Mouse (Mus musculus): Measurements from ENCODE around the gene Fam83c.

Fam83c gene

DNA sequence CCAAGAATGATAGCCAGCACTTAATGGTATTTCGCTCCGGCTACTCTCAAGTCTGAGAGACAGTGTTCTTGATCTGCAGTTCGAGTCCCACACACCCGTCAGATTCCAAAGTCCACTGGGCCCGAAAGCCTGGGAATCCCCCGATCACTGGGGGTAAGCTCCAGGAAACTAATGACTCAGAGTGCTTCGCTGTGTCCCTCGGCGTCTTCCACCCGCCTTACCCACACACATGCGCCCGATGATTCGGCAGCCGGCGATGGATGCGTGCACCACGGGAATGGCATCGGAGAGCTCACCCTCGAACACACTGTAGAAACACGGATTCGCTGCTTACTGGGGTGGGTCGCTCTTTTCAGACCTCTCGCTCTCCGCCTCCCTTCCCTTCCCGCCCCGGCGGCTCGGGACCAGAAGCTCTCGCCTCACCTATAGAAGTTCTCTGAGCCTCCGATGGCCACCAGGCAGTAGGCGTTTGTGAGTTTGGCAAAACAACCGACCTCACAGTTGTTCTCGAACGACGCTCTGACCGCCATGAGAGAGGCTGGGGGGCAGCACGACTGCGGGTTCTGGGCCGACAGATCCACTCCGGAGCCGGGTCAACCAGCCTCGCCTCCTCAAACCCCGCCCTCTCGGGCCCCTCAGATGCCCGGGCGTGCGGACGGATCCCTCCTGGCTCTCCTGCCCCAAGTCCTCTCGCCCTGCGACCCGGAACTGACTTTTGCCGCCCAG, 8.6 kb downstream of the Fam83c start:
- DNase-seq: no peak

DNA sequence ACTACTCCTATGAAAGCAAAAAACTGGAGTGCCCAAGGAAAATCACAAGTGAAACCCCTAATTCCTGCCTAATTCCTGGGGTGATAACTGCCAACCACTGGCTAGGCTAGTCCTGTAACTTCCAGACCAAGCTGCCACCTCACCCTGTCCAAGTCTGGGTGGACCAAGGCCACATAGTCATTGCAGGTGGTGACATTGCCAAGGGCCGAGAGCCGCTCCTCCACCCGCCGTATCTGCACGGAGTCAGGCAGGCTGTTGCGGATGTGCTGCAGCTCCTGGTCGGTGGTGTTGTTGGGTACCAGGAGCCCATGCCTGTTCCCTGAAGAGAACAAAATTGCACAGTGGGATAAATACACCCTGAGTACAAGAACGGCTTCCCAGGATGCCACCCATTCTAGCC, 10.9 kb downstream of the Fam83c start:
- no peak for DNase-seq

DNA sequence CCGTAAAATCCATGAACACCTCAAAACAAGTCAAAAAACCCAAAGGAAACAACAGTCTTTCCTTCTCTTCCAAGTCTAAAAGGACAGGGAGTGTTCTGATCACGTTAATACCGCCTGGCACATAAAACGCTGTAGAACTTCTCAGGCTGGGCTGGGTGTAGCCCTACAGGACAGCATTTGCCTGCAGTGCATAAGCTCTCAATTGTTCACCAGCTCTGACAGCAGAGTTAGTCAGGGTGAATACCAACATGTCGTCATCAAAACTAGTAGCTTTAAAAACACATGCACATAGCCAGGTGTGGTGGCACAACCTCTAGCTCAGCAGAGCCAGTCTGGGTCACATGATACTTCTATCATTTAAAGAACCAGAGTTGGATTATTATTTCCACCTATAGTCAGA, 13.9 kb downstream of the Fam83c start:
- no peak for DNase-seq

DNA sequence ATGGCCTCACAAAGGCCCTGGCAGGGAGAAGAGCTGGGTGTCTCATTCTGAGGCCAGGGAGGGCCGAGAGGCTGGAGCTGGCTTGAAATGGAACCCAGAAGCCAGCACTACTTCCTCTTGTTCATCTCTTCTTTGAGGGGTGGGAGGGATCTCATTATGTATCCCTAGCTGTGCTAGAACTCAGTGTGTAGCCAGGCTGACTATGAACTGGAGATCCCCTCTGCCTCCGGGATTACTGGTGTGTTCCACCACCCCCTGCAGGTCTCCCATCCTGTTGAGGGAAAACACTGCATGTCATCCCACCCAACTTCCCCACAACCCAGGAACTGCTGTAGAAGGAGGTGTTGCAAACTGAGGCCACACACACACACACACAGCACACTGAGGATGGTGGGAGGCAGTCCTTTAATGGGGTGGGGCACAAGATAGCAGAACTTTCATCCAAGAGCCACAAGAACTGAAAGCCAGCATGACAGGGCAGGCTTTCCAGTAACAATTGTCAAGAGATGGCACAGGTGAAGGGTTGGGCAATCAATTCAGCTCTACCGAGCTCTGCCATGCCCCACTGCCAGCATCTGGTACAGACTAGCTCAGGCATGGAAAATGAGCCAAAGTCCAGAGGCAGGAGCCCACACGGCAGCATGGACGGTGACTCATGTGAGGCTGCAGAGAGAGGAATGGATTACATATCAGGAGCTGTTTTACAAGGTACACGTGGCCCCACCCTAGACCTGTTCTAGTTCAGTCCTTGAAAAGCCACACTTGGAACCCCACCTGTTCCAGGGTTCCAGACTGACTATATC, 15.0 kb downstream of the Fam83c start:
- DNase-seq: no peak

DNA sequence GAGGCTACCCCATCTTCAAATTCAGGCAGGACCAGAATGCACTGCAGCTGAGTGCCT, 15.4 kb downstream of the Fam83c start, which contains the start of gene BC029722:
Gene BC029722 (minus strand): TSS at position 35 of the 57 bp plus-strand sequence.
- no peak for DNase-seq

DNA sequence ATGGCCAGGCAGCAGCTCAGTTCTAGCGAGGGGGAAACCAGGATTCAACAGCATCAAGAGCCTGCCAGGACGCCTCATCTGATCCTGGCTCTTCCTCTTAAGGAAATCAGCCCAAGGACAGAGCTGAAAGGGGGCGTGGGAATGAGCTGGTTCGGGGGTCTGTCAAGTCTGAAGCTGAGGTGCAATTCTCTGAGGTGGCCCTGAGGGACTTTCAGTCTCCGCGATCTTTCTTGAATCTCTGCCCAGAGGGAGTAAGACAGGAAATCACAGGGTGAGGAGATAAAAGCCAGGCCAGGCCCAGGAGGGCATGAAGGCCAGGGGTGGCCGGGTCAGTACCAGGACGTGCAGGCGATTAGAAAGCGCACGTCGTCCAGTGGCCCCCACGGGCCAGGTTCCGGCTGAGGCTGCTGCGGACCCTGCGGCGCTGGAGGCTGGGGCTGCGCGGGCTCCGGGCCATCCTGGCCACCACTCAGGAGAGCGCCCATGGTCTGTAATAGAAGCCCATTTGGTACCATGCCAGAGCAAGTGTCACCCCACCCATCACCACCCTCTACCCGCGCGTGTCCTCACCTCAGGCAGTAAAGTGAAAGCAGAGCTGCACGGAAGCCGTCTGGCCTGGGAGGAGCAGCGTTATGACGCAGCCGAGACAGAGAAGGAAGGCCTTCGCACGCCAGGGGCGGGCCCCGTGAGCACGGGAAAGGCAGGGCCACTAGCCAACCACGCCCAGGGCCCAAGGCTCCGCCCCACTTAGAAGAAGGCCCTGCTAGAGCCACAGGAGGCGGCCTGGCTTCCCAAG, 15.9 kb downstream of the Fam83c start:
- peak; percentile 93 to 95 for DNase-seq

DNA sequence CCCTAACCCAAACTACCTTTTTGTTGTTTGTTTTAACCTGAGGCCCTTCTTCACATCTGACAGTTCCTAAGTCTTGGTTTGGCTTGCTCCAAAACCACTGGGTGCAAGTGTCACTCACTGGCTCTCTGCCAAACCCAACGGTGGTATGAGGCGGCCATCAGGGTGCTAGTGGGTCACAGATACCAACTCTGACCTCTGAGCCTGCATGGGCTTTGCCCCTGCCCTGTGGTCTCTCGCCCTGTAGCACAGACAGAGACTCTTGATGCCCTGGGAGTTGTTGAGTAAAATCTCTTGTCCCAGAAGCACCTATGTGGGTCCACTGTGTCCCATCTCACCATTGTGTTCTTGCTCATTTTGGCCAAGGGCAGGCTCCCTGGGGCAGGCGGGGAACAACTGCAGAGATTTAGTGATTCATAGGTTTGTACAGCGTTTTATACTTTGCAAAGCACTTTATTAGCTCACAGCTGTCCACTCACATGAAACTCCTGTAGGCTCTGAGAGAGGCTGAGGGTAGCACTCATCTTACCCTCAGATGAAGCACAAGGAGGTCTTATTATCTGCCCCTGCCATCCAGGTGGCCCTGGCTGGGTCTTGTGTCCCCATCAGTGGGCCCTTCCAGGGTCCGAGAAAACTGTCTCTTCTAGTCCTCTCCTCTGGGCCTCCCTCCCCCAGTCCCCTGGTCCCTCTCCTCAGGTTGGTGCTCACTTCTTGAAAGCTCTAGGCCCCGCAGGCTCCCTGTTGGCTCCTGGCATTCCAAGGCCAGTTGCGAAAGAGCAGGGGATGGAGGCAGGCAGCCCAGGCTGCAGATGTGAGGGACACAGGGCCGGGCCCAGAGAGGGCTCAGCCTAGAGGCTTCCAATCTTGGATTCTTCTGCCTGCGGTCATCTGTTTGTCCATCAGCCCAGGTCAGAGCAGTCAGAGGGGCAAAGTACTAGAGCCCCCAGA, 17.1 kb downstream of the Fam83c start:
- DNase-seq: no peak

DNA sequence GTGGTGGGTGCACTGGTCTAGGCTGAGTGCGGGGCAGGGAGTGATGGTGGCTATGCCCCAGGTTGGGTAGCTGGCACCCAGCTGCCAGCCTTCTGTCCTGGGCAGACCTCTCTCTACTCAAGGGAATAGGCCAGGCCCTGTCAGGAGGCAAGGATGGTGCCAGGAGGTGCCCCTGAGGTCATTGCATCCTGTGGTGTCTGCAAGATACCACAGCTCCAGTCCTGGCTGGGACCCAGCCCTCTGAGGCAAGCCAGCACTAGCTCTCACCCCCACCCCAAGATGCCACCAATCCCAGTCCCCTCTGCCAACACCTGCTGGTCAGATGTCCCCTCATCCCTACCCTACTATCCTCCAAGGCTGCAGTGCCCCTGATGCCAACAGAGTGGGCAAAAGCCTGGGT, 18.5 kb downstream of the Fam83c start:
- no peak for DNase-seq

DNA sequence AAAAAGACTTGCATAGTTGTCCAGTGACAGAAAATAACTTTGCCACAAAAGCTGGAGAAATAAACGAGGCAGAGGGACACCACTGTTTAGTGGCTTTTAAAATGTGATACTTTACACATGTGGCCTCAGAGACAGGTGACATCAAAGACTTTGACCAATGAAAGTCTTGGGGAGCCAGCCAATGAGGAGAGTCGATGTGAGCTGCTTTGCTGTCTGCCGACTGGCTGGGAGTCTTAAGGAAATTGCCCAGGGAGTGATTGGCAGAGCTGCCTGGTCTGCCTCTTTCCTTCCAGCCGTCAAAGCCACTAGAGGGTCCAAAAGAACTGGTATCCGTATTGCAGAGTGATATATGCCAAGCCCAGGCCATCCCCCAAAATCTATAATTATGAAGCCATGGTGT, 19.8 kb downstream of the Fam83c start:
- no peak for DNase-seq

DNA sequence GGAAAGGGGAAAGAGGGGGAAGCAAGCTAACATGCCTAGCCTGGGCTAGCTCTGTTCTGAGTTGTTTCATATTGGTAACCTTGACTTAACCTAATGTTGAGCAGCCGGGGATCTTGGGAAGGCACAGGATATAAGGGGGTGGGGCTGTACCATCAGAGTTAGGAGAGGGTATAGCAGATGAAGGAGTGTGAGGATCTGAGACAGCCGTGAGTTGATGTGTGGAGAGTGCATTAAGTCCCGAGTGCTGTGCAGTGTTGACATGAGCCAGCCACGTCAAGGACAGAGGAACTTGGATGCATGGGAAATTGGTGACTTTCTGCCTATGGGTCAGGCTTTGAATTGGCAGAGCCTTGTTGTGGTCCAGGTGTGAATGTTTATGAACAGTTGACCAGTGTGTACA, 22.0 kb downstream of the Fam83c start:
- no peak for DNase-seq

DNA sequence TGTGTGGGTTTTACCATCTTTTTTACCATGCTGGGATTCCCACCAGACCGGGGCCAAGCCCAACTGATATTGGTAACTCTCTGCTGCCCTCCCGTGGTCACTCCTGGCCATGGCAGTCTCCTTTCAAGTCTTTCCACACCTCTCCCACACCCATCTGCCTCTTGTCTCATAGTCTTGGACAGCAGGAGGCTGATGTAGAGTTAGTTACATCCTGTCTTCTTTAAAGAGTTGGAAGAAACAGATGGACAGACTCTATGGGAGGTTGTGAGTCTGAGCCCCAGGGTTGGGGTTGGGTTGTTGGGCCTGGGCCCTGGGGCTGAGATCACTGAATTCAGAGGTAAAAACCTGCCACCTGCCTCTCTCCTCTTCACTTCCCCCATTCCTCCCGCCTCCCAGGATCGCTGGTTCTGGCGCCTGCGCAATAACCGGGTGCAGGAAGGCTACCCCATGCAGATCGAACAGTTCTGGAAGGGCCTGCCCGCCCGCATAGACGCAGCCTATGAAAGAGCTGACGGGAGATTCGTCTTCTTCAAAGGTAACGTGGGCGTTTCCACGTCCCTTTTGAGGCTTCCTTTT, 22.7 kb downstream of the Fam83c start:
- DNase-seq: peak; percentile 69 to 75

DNA sequence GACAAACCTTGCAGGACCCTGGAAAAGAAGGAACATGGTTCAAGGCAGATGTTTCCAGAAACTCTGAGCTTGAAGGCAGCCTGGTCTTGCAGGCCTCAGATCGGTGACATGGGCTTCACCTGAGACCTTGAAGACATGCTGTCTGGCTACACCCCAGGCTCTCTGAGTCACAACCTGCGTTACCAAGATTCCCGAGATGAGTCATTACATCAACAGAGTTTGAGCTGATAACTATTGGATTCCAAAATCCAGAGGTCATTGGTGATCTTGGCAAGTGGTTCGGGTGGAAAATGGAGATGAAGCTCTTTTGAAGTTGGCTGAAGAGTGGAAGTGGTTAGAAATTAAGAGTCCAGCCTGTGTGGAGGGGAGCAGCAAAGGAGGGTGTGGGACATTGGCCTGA, 25.0 kb downstream of the Fam83c start:
- no peak for DNase-seq

DNA sequence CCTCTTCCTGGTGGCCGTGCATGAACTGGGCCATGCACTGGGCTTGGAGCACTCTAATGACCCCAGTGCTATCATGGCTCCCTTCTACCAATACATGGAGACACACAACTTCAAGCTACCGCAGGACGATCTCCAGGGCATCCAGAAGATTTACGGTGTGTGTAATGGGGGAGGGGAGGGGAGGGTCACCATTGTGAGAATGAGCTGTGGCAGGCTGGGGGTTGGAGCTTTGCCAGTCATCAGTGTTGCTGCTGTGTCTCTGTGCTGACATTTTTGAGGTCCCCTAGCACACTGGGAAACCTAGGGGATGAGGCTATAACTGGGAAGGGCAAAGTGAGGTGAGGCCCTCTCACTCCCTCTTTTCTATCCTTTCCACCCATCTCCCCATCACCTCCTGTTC, 27.2 kb downstream of the Fam83c start:
- no peak for DNase-seq

DNA sequence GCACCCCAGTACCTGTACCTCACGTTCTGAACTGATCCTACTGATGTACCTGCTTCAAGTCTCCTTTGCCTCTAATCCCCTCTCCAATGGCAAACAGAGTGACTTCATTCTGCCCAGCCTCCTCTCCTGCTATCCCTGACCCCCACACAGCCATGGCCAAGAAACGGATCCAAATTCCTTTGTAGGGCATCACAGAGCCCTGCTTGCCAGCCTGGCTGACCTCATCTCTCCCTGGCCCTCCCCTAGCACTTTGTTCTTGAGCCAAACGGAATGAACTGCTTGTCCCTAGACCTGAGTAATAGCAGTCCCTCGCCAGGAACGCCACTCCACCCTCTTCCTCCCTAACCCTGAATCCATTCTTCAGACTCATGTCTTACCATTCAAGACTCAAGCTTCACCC, 28.1 kb downstream of the Fam83c start:
- DNase-seq: no peak

DNA sequence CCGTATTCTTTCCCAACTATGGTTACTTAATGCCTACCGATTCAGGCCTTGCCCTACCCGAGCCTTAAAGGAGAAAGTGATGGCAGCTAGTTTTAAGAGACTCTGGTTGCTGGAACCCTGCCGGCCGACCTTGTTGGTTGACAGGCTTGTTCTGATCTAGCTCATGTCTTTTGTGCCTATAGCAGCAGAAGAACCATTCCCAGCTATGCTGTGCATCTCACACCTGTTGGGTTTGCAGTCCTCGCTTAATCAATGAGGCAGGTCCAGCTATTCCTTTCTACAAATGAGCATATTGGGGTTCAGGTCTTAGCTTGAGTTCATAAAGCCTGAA, 28.8 kb downstream of the Fam83c start:
- DNase-seq: no peak

DNA sequence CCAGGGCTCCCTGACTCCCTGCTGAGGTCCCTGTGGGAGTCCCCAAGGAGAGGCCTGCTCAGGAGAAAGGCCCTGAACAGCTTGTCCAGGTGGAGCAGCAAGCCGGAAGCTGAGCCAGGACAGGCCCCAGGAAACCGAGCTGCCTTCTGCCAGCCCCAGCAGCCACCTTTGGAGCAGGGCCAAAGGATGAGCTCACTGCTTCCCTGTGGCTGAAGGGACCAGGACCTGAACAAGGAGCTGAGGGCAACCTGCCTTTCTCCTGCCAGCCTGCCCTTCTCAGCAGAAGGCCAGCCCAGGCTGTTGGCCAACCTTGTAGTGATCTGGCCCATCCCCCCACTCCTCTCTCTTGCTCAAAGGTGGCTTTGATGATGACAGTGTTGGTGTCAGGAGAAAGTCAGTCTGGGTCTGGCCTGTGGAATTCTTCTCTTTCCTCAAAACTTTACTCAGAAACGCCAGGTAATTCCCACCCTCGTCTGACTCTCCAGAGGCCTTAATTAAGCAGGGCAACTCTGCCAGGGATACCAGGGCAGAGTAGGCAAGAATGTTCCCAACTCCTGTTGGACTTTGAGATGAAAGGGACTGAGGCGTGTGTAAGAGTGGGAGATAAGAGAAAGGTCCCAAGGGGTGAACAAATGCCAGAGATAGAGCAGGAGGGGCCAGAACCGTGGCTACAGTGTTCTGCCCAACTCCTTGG, 29.3 kb downstream of the Fam83c start:
- no peak for DNase-seq

DNA sequence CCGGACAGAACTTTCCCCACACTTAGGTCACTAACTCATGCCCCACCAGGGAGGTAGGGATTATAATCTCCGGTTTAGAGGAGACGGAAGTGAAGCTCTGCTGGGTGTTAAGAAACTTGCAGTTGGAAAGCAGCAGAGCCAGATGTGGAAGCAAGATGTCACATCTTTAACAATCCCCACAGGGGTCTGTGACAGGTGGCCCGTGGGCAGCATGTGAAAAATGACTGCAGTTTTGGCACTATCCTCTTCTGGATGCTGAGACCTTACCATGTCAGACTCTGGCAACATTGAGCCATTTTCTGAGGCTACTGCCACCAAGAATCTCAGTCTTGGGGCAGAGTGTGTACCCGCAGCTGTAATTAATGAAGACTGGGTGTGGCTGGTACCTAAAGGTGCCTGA, 30.6 kb downstream of the Fam83c start:
- no peak for DNase-seq

DNA sequence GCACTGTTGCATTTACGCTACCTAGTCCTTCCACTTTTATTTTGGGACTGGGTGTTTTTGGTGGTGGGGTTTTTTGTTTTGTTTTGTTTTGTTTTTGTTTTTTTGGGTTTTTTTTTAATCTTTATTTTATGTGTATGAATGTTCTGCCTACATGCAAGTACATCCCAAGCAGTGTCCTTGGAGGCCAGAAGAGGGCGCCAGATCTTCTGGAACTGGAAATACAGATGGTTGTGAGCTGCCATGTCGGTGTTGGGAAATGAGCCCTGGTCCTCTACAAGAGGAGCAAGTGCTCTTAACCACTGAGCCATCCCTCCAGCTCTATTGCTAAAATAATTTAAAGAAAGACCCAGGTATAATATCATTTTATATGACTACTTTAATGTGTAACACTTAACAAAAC, 31.9 kb downstream of the Fam83c start:
- no peak for DNase-seq

DNA sequence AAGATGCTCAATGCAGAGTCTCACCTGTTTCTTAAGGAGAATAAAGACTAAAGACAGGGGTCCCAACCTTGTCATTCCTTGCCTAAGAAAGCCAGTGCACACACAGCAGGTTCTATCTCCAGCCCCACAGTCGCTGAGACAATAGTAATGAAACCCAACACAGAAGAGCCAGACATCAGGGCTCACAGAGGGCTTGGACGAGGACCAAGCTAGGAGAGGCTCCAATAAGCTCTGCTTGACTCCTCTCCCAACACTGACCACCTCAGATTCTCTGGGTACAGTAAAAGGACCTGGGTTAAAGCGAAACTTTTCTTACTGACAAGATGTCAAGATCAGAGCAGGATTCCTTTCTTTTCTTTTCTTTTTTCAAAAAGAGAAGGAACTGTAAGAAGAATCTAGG, 36.0 kb downstream of the Fam83c start:
- DNase-seq: no peak

DNA sequence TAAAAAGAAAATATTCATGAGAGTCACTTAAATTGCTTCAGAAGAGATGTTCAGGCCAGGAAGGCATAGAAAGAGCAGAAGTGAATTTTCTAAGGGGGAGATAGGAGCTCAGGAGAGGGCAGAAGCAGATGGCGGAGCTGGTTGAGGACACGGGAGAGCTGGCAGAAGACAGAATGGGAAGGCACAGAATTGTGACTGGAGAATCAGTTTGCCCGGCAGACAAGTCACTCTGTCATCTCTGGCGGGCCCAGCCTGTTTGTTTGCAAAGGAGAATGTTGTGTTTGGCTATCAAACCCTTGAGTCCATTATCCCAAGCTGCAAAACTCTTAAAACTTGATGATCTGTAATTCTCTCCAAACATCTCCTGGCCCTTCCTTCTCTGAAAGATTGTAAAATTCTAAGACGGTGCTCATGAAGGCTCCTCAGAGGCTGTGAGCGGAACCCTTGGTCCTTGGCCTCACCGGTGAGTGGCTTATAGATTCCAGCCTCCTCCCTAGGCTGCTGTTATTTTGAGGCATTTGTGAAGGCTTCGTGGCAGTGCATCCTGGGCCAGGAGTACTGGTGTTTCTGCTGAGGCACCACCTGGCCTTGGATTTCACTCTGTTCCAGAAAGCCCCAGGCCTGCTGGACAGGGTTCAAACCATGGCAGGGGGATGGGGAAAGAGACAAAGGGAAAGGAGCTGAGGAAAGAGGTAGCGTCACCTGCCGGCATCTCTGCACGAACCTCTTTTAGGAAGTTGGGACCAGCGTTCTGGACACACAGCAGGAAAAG, 39.8 kb downstream of the Fam83c start:
- DNase-seq: no peak

DNA sequence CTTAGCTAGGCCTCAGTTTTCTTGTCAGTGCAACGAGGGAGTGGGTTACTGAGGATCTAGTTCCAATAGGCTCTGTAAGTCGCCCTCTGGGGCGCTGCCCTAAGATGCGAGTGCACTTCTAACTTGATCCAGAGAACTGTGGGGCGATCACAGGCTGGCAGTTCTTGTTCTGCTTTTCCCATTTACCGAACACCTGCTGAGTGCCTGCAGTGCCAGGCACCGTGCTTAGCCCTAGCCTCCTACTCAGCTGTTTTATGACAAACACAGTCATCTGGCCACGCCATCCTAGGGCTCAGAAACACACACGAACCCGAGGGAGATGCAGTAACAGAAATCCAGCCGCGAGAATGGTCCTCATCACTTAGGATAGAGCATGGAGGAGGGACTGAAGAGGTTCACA, 41.8 kb downstream of the Fam83c start:
- DNase-seq: no peak
